Mouse (Mus musculus) T-helper 2 cell (primary cell): ENCODE results near the gene Arsg.

Experiments used
- in situ Hi-C: fragments of 300-600 bp; cut with MboI, MseI; formaldehyde crosslinking; loops from one replicate; pipeline ENCODE4 v1.15.1; 2025; ENCODE audit warnings: high pct_unique_total_duplicates

Gene Arsg

GRCm38 (mm10) chr11:109494890-109495770 is 22.0 kb downstream of the Arsg start:
- in situ Hi-C loops: no loop called here

DNA sequence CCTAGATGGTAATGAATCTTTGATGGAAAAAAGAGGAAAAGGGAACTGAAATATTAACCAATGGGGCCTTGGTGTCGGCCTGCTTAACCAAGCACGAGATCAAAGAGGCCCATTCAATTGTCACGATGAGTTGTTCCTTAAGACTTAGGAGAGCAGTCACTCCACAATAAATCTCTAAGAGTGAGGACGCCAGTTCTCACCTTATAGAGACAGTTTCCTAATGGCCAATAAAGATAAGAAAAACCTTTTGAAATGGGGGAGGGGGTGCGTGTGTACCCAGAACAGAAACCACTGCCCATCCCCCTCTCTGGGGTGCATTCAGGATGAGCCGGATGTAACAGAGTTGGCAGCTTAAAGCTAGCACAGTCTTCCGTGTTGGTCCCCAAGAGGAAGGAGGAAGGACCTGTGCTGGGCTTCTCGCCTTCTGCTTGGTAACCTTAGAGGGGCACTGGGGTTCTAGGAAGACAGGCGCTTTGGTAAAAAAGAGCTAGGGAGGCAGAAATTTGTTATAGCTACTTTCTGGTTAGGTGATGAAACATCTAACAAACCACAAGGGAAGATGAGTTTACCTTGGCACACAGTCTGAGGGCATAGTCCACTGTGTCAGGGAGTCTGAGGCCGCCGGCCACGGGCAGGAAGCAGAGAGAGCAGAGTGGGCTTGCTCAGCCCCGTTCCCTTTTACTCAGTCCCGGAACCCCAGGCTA is 22.7 kb downstream of the Arsg start:
- in situ Hi-C loops: no loop called here

- in situ Hi-C loops: no loop called here
Measured at GRCm38 (mm10) chr11:109496475-109496993, 23.4 kb downstream of the Arsg start.

DNA sequence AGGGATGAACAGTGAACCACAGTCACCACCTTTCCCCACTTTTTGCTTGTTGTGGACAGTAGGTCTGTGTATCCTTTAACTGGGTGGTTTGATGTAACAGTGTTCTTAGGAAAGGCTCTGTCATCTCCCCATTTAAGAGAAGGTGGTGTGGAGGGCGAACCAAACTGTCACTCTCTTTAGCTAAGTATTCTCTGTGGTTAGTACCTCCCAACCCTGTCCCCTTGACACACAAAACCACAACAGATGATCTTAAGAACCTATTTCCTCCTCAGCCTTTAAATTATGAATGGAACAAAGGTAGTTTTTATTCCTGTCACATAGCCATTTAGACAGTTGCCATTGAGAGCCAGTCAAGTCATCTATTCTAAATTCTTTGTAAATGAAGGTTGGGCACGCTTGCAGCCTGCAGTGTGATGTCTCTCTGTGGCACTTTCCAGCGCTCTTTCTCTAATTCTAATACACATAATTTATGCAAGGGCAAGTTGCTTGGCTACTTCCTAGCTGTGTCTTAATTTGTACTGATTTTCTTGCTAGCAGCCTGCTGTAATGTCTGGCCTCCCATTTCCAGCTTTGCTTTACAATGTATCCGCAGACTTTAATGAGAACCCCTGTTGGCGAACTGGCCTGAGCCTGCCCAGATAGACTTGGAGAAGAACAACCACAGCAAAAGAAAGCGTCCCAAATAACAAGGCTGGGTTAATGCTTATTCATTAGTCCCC is 24.0 kb downstream of the Arsg start:
- in situ Hi-C loops: no loop called here

- in situ Hi-C loops: no loop called here
Measured at GRCm38 (mm10) chr11:109497990-109498389, 24.8 kb downstream of the Arsg start.

DNA sequence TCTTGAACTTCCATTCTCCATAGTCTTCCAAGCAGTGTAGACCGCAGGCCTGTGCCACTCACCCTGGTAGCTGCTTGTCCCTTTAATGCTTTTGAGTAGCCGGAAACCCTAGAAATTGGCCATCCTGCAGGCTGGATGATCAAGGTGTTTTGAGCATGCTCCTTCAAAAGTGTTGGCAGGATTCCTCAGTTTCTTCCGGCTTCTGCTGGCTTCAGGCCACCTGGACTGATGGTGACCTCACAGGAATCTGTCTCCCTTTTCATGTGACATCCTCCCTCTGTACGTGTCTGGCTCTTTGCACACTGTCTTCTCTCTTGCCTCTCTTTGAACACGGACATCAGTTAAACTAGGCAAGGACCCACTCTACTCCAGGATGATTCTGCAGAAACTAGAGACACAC is 27.0 kb downstream of the Arsg start:
- in situ Hi-C loops: loop anchor here (25.0 kb wide), 1 partner anchor 1038 kb away; no protein-coding TSS in a partner anchor

GRCm38 (mm10) chr11:109504977-109505376 is 31.8 kb downstream of the Arsg start:
- in situ Hi-C loops: loop anchor here (25.0 kb wide), 1 partner anchor 1043 kb away; no protein-coding TSS in a partner anchor

GRCm38 (mm10) chr11:109505823-109506222 is 32.6 kb downstream of the Arsg start:
- in situ Hi-C loops: loop anchor here (25.0 kb wide), 1 partner anchor 1044 kb away; no protein-coding TSS in a partner anchor

DNA sequence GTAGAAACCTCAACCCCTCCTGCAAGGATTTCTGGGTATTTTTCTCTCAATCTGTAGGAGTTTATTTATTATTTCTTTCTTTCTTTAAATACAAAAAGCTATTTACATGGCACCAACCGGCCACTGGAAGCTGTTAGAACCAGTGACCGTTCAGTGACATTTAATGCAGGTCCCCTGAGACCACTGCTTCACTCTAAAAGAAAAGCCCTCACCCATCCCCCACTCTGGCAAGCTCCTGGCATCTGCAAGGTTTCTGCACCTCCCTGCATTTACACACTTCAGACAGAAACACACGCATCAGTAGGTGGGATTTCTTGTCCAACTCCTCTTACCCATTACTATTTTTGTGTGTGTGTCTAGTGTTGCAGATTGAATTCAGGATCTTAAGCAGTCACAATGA is 33.9 kb downstream of the Arsg start:
- in situ Hi-C loops: loop anchor here (25.0 kb wide), 1 partner anchor 1045 kb away; no protein-coding TSS in a partner anchor

DNA sequence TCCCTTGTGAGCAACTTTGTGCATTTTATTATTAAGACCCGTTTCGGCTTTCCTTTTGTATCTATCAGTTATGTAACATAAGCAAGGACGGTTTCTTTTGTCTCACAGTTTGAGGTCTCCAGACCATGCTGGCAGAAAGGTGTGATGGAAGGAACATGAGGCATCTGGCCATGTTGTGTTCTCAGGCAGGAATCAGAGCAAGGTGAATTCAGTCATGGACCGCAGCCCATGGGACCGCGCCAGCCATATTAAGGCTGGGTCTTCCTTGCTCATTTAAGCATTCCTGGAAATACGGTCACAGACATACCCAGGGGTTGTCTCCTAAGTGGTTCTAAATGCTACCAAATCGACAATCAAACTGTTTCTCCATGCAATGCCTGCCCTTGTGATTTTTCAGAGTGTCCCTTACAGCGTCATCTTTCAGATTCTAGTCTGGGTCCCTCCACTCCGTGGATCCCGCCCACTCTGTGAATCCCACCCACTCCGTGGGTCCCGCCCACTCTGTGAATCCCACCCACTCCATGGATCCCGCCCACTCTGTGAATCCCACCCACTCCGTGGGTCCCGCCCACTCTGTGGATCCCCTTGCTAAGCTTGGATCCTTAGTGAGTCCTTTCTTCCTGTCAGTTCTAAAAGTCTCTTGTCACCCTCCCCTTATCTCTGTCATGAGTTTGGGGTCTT is 40.0 kb downstream of the Arsg start:
- in situ Hi-C loops: loop anchor here (25.0 kb wide), 1 partner anchor 1051 kb away; no protein-coding TSS in a partner anchor

DNA sequence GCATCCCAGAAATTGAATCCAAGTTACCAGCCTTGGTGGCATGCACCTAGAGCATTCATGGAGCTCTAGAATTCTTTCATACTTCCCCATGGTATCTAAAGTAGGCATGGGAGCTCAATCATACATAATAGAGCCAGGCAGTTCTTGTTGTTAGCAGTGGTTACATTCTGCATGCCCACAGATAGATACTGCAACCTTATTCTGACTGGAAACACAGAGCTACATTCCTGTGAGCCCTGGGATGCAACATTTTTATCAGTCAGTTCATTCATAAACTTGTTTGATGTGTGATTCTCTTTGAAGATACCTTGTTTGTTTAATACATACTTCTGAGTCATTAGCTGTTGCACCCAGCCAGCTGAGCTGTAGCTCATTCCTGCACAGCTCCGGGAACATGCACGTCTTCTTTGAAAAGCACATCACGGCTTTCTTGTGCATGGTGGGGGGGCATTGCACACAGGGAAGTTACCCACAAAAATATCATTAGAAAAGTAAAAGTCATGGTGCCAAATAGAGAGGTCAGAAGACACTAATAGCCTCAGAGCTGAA is 41.0 kb downstream of the Arsg start:
- in situ Hi-C loops: loop anchor here (25.0 kb wide), 1 partner anchor 1052 kb away; no protein-coding TSS in a partner anchor

- in situ Hi-C loops: loop anchor here (25.0 kb wide), 1 partner anchor 1055 kb away; no protein-coding TSS in a partner anchor
Measured at GRCm38 (mm10) chr11:109517330-109517729, 44.2 kb downstream of the Arsg start.

DNA sequence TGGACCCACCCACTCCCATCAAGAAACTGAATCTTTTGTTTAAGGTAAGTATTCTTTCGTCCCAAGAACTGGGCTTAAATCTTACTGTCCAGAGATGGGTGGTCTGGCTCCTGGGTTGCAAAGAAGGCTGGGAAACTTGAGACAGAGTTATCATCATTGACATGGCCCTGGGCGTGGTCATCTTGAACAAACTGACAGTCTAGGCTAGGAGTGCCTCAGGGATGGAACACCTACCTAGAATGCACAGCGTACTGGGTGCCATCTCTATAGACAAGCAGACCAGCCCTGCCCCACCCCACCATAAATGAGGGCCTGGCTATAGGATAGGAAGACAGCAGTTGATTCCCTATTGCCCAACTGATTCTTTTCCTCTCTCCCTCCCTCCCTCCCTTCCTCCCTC is 44.6 kb downstream of the Arsg start:
- in situ Hi-C loops: loop anchor here (25.0 kb wide), 1 partner anchor 1056 kb away; no protein-coding TSS in a partner anchor

GRCm38 (mm10) chr11:109520958-109521357 is 47.8 kb downstream of the Arsg start:
- in situ Hi-C loops: loop anchor here (25.0 kb wide), 1 partner anchor 1059 kb away; no protein-coding TSS in a partner anchor

DNA sequence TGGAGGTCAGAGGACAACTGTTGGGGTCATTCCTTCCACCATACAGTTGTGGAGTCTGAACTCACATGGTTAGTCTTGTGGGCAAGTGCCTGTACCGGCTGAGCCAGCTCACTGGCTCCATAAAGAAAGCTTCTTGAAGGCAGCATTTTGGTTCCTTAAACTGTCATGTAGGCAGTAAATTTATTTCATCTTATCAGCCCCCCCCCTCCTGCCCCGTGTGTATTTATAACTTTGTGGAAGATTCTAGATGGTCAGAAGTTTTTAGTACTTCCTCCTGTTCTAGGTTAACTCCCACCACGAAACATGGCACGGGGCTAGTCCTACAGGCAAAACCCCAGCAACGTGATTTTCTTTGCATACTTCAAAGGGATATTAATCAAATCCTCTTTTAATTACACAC is 51.7 kb downstream of the Arsg start:
- in situ Hi-C loops: loop anchor here (25.0 kb wide), 1 partner anchor 1063 kb away; no protein-coding TSS in a partner anchor

GRCm38 (mm10) chr11:109525571-109525970 is 52.4 kb downstream of the Arsg start:
- in situ Hi-C loops: no loop called here

DNA sequence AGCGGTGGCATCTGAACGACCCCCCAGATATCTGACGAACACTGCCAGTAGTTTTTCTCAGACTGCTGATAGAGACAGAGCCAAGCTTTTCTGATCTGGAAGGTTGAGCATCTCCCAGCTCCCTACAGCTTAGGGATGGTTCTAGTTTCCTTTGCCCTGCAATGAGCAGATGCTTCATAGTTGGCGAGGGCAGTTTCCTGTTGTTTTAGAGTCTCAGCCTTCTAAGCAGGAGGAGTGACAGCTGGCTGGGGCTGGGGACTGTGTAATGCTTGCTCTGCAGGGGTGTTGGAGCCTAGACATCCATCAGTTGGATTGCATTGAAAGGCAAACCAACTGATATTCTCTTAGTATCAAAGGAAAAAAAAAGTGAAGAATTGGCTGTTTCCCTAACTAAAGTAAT is 56.9 kb downstream of the Arsg start:
- in situ Hi-C loops: no loop called here

DNA sequence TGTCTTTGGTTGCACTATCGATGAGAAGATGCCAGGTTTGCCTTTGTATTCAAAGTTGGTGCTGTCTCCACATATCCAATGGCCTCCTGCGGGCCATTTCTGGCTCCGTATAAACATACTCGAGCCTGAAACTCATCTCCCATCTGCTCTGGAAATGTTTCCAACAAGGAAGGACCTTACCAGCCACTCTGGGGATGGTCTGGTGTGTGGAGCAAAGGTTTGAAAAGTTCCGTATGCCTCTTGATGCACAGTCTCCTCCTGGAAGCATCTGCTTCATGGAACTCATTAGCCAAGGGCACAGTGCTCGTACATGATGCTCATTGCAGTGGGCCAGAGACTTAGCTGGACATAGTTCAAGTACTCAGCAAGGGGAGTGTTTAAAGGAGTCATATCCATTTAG is 62.8 kb downstream of the Arsg start:
- in situ Hi-C loops: no loop called here

DNA sequence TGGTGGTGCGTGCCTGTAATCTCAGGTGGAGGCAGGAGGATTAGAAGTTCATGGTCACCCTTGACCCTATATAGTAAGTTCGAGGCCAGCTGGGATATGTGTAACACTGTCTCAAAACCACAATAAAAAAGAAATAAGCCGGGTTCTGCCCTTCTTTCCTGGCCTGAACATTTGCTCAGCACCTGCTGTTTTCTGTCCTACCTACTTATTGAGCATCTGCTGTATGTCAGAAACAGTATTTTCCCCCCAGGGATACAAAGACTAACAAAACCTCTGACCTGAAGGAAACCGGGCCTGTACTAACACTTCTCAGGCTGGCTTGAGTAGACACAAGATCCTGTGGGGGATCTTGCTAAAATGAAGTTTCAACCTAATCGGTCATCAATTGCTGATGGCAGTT is 63.8 kb downstream of the Arsg start:
- in situ Hi-C loops: no loop called here

GRCm38 (mm10) chr11:109539290-109539689 is 66.1 kb downstream of the Arsg start:
- in situ Hi-C loops: no loop called here
